24 mouse cellular contexts compared by ENCODE assay signal in genomic region chr9:122180105-122180504, GRCm38 (mm10).
DNase-seq lines count a peak whose midpoint lies in the region; ATAC-seq and TF ChIP-seq lines count a peak whose summit lies in the region.
"Had no signal": no experiment of that assay in that cellular context is flagged by ENCODE, and none has a peak within 500 bp of the region (broad histone marks: within the 10 kb centered on the region; RNA-seq: fewer than 3 reads in every experiment).

No protein-coding gene starts in this region.

- H3K4me2 ChIP-seq in CH12.LX (ENCODE audit: insufficient read depth, low read depth, poor library complexity, severe bottlenecking) = no peak overlapping the region
- H3K4me2 ChIP-seq: embryonic facial prominence, embryonic 13.5 days; forebrain, embryonic 12.5 days; heart, embryonic 11.5 days; hindbrain, embryonic 15.5 days; intestine, embryonic 15.5 days; limb, embryonic 13.5 days; liver, embryonic 13.5 days; lung, embryonic 15.5 days; midbrain, embryonic 13.5 days; neural tube, embryonic 12.5 days had no signal

- no peak for TF ChIP-seq CTCF in lung, adult 2 months (IDR thresholded peaks at IDR 0.05; ENCODE audit: insufficient read depth, low read length)
- TF ChIP-seq CTCF in CH12.LX (conservative IDR thresholded peaks at IDR 0.05 in 1 of 2, IDR thresholded peaks at IDR 0.05 in 1 of 2; ENCODE audit: low read depth in 2 of 2, low read length in 2 of 2) = no peak

- no peak overlapping the region for H3K27ac ChIP-seq in CH12.LX (ENCODE audit: insufficient read depth, low read depth)
- H3K27ac ChIP-seq: embryonic facial prominence, embryonic 13.5 days; forebrain, embryonic 12.5 days; hindbrain, embryonic 15.5 days; intestine, embryonic 15.5 days; kidney, postnatal 0 days; limb, embryonic 13.5 days; liver, embryonic 13.5 days; lung, embryonic 15.5 days; midbrain, embryonic 13.5 days; neural tube, embryonic 12.5 days had no signal

- DNase-seq in lung, adult 2 months = peak; percentile 34
- no peak for DNase-seq in lung, postnatal 10 days
- DNase-seq in CH12.LX (ENCODE audit: extremely low read depth) (peak; percentile 7), liver (no peak)
- DNase-seq in kidney, adult 8-10 months = no peak
- DNase-seq in gastrocnemius, postnatal 14 days = no peak
- DNase-seq: cerebellum, adult 2 months; cerebellum, postnatal 25 days; layer of hippocampus, adult 9-11 months; liver, embryonic 13.5 days had no signal

- dilution Hi-C loops in CH12.LX (cut with MboI; ENCODE audit: extremely low pct_ligation_motif_present, extremely low pct_unique_long_range_greater_than_20kb, low sequenced_read_pairs) = no loop called here

- no peaks in the 10 kb centered on the region for H3K9me3 ChIP-seq in CH12.LX (replicated peaks; ENCODE audit: low read length)
- H3K9me3 ChIP-seq: embryonic facial prominence, embryonic 13.5 days; forebrain, embryonic 12.5 days; G1E; hindbrain, embryonic 15.5 days; intestine, embryonic 15.5 days; limb, embryonic 13.5 days; liver, embryonic 13.5 days; lung, embryonic 15.5 days; midbrain, embryonic 13.5 days; neural tube, embryonic 12.5 days had no signal

- H3K4me1 ChIP-seq in lung, adult 2 months (ENCODE audit: control insufficient read depth, insufficient read depth, low read length) = peaks cover 18% of the 10 kb centered on the region
- H3K4me1 ChIP-seq in CH12.LX (ENCODE audit: control insufficient read depth in 1 of 2, insufficient read depth in 2 of 2) = peaks cover 0 to 7% of the 10 kb centered on the region in 2 experiments; a peak in 1 of 4 replicates
- H3K4me1 ChIP-seq: forebrain, embryonic 12.5 days; hindbrain, embryonic 15.5 days; lung, embryonic 15.5 days; midbrain, embryonic 13.5 days; neural tube, embryonic 12.5 days had no signal

- peaks cover 0 to 12% of the 10 kb centered on the region in 2 experiments for H3K36me3 ChIP-seq in CH12.LX (replicated peaks in 1 of 2; ENCODE audit: control insufficient read depth in 1 of 2, insufficient read depth in 1 of 2, low read length in 1 of 2)
- H3K36me3 ChIP-seq: intestine, embryonic 15.5 days; liver, embryonic 13.5 days; lung, embryonic 15.5 days had no signal

- no peak overlapping the region for H3K4me3 ChIP-seq in lung, adult 2 months (replicated peaks; ENCODE audit: extremely low read depth, low read depth, low read length)
- no peak overlapping the region for H3K4me3 ChIP-seq in CH12.LX (replicated peaks in 1 of 3; ENCODE audit: low read depth in 2 of 3, low read length in 2 of 3, poor library complexity in 1 of 3)
- H3K4me3 ChIP-seq: embryonic facial prominence, embryonic 13.5 days; erythroblast, embryonic 14.5 days; forebrain, embryonic 12.5 days; hindbrain, embryonic 15.5 days; intestine, embryonic 15.5 days; limb, embryonic 13.5 days; liver, embryonic 13.5 days; lung, embryonic 15.5 days; megakaryocyte, embryonic 14.5 days; midbrain, embryonic 13.5 days; neural tube, embryonic 12.5 days had no signal

- ATAC-seq in granulocyte monocyte progenitor cell, adult 5-6 weeks (replicated peaks; ENCODE audit: poor library complexity, severe bottlenecking) = peak; percentile 28; the same call in 1 of the 2 replicates
- ATAC-seq: intestine, embryonic 15.5 days; midbrain, embryonic 13.5 days had no signal

- no peaks in the 10 kb centered on the region for H3K79me2 ChIP-seq in CH12.LX (replicated peaks; ENCODE audit: control insufficient read depth, extremely low read depth, insufficient read depth, poor library complexity, severe bottlenecking)

- 67% methylated on average over 3 of the region's 3 CpGs for WGBS in lung, adult 2 months

- no peak for TF ChIP-seq RAD21 in CH12.LX (IDR thresholded peaks at IDR 0.05; ENCODE audit: low read depth, low read length)

- no peak for TF ChIP-seq EP300 in CH12.LX (IDR thresholded peaks at IDR 0.05; ENCODE audit: low read length)

- in situ Hi-C loops in CH12.LX (cut with MboI; ENCODE audit: low pct_ligation_motif_present, low pct_unique_long_range_greater_than_20kb, low sequenced_read_pairs) = loop anchor here (10.0 kb wide), 1 partner anchor 55 kb away; no protein-coding TSS in a partner anchor

- H3K27me3 ChIP-seq in CH12.LX (replicated peaks) = no peaks in the 10 kb centered on the region
- H3K27me3 ChIP-seq: embryonic facial prominence, embryonic 13.5 days; forebrain, embryonic 12.5 days; hindbrain, embryonic 15.5 days; intestine, embryonic 15.5 days; limb, embryonic 13.5 days; liver, embryonic 13.5 days; lung, embryonic 15.5 days; midbrain, embryonic 13.5 days; neural tube, embryonic 12.5 days had no signal

- H3K9ac ChIP-seq in CH12.LX (ENCODE audit: insufficient read depth, low read depth) = no peak overlapping the region
- H3K9ac ChIP-seq: embryonic facial prominence, embryonic 13.5 days; forebrain, embryonic 12.5 days; hindbrain, embryonic 15.5 days; intestine, embryonic 15.5 days; limb, embryonic 13.5 days; liver, embryonic 13.5 days; lung, embryonic 15.5 days; midbrain, embryonic 13.5 days; neural tube, embryonic 12.5 days had no signal

- intact Hi-C loops in gastrocnemius, postnatal 14 days (cut with DNase I; ENCODE audit: low total_unique reads) = loop anchor here (5.0 kb wide), 1 partner anchor 58 kb away; no protein-coding TSS in a partner anchor

- no peak for TF ChIP-seq POLR2A in lung, adult 2 months (IDR thresholded peaks at IDR 0.05; ENCODE audit: borderline replicate concordance, extremely low read depth, low read depth, low read length)
- TF ChIP-seq POLR2A in CH12.LX (IDR thresholded peaks at IDR 0.05; ENCODE audit: low read depth, low read length) = no peak

TF ChIP-seq in CH12.LX, 34 proteins besides CTCF, POLR2A, EP300 and RAD21:
- no peak for TF ChIP-seq ETS1 (conservative IDR thresholded peaks at IDR 0.05; ENCODE audit: low read depth, low read length)
- peak; percentile 66 for TF ChIP-seq BHLHE40 (IDR thresholded peaks at IDR 0.05; ENCODE audit: low read depth, low read length)

Comparison
In these comparisons a context has a peak if more than half of its experiments do, and no peak if none do; other contexts are left out.
1. DNase-seq: peak in lung, adult 2 months (single experiment) and CH12.LX (single experiment); none in lung, postnatal 10 days (single experiment), kidney, adult 8-10 months (0 of 2), gastrocnemius, postnatal 14 days (single experiment) and liver (single experiment).